Mouse (Mus musculus) stomach, embryonic 14.5 days (tissue): Measurements from ENCODE around the gene Armc9. TPM values are rescaled to one million over a fixed set of nuclear protein-coding genes. Genes with fewer than 3 reads are reported as not detected.

Experiments
- ATAC-seq: fragments of 200-750 bp; cut with Nextera tagmentation; 2 replicates; pipeline ENCODE4 v1.8.0; 2017; ENCODE audit warnings: low read depth, moderate TSS enrichment; ENCODE audit not compliant: insufficient number of reproducible peaks, insufficient read depth, low FRiP score
- H3K27ac ChIP-seq: fragments of 300-500 bp; sonication (generic); 2 replicates; pipeline ENCODE4 v1.5.1; 2014; ENCODE audit warnings: mild to moderate bottlenecking, low read length, moderate library complexity, mixed read lengths
- H3K27me3 ChIP-seq: fragments of 300-500 bp; sonication (generic); 2 replicates; pipeline ENCODE4 v1.6.1; 2014; ENCODE audit warnings: low read length, control low read depth, mixed read lengths; ENCODE audit not compliant: control insufficient read depth, insufficient read depth
- H3K36me3 ChIP-seq: fragments of 300-500 bp; sonication (generic); 2 replicates; pipeline ENCODE4 v1.6.1; 2014; ENCODE audit warnings: mild to moderate bottlenecking, control low read depth, low read length, moderate library complexity, mixed read lengths; ENCODE audit not compliant: control insufficient read depth, insufficient read depth
- H3K4me1 ChIP-seq: fragments of 300-500 bp; sonication (generic); 2 replicates; pipeline ENCODE4 v1.6.1; 2014; ENCODE audit warnings: low read length, control low read depth, mixed read lengths; ENCODE audit not compliant: control insufficient read depth, insufficient read depth
- H3K4me2 ChIP-seq: fragments of 300-500 bp; sonication (generic); replicated peaks from 2 replicates; pipeline ENCODE4 v1.6.1; 2014; ENCODE audit warnings: low read depth, low read length, control low read depth
- H3K4me3 ChIP-seq: fragments of 300-500 bp; sonication (generic); 2 replicates; pipeline ENCODE4 v1.5.1; 2014; ENCODE audit warnings: low read depth, low read length, control low read depth
- H3K9ac ChIP-seq: fragments of 300-500 bp; sonication (generic); replicated peaks from 2 replicates; pipeline ENCODE4 v1.6.1; 2014; ENCODE audit warnings: low read depth, mild to moderate bottlenecking, control low read depth, low read length, moderate library complexity, mixed read lengths
- H3K9me3 ChIP-seq: fragments of 300-500 bp; sonication (generic); 2 replicates; pipeline ENCODE4 v1.6.1; 2016; ENCODE audit warnings: low read depth, low read length, control low read depth; ENCODE audit not compliant: control insufficient read depth
- WGBS: fragments of 180-500 bp; shearing (Covaris S2); extraction: QIAGEN DNeasy Blood & Tissue Kit; methylation state at CpG from one replicate; pipeline ENCODE4 v1.1.7; 2014; 5-methylcytosine and 5-hydroxymethylcytosine counted together
- polyA plus RNA-seq: library from polyadenylated mRNA; unstranded; fragments of >200 nt; fragmentation: Nextera tagmentation; extraction: Ambion mirVana; gene quantifications from 2 replicates; pipeline ENCODE4 v1.2.1, GENCODE M21; 2014

Gene Armc9
- polyA plus RNA-seq, 1 experiment from 2014 or later, result 30.1 TPM

DNA sequence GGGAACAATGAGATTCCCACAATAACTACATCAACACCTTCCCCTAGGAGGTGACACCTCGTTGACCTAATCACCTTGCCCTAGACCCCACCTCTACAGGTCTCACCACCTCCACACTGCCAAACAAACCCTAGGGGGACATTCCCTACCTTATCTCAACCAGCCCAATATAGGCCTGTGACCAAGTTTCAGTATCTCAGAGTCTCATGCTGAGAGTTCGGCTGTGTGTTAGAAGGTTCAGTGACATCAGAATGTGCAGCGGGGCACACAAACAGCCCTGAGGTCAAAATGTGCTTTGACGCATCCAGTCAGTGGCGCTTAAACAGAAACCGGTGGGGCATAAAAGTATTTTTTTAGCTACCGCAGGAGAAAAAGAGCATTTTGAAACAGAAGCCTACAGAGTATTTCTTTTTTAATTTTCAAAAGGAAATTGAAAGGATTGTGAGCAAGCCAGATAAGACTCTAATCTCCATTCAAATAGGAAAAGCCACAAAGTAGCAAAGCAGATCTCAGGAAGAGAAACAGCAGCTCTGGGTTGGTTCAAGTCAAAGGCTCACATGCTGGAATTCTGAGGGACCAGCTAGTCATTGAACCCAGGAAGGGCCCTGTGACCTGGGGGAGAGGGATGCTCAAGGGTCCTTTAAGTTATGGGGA is 103.7 kb downstream of the Armc9 start:
- H3K4me1 ChIP-seq, result no peaks in the 10 kb centered on the region
- H3K4me3 ChIP-seq, result no peak overlapping the region
- no peaks in the 10 kb centered on the region for H3K36me3 ChIP-seq
- no peak overlapping the region for H3K4me2 ChIP-seq
- no peak overlapping the region for H3K9ac ChIP-seq
- no peaks in the 10 kb centered on the region for H3K27me3 ChIP-seq
- 83% methylated on average over 7 of the region's 7 CpGs for WGBS
- H3K27ac ChIP-seq, result no peak overlapping the region
- no peak for ATAC-seq
- H3K9me3 ChIP-seq, result no peaks in the 10 kb centered on the region

DNA sequence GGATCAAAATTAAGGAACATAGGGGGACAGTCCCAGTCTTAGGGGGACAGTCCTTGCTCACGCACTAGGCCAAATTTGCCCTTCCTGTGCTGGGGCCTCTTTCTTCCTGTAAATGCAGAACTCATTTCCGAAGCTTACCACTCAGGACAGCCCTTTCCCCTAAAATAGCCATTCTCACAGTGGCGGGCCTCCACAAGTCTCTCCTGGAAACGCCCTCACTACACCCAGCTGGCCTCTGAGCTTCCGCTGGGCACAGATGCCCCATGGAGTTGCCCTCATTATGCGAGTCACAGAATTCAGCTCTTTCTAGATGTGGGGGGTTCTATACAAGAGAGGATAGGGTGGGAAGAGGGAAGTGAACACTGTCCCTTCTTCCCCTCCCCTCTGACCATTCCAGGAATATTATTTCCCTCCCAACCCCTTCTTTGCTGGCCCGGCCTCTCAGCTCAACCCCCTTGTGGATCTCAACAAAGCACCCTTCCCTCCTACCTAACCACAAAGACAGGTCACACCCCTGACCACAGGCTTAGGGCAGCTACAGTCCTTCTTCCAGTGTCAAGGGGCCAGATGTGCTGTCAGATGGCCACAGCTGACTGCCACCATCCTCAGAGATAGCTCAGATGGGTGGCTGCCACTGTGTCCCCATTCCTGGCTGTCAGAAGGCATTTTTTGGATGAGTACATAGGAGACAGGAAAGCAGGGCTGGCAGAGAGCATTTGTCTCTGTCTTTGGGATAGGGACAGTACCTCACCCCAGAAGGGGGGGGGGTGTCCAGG is 109.2 kb downstream of the Armc9 start:
- Histone ChIP-seq H3K9me3 (no peaks in the 10 kb centered on the region), H3K4me1 (no peaks in the 10 kb centered on the region), H3K4me2 (no peak overlapping the region), H3K9ac (no peak overlapping the region), H3K27ac (no peak overlapping the region), H3K36me3 (no peaks in the 10 kb centered on the region), H3K27me3 (no peaks in the 10 kb centered on the region), H3K4me3 (no peak overlapping the region)
- peak; percentile 28; the same call in 1 of the 2 replicates for ATAC-seq
- 77% methylated on average over 7 of the region's 7 CpGs for WGBS

DNA sequence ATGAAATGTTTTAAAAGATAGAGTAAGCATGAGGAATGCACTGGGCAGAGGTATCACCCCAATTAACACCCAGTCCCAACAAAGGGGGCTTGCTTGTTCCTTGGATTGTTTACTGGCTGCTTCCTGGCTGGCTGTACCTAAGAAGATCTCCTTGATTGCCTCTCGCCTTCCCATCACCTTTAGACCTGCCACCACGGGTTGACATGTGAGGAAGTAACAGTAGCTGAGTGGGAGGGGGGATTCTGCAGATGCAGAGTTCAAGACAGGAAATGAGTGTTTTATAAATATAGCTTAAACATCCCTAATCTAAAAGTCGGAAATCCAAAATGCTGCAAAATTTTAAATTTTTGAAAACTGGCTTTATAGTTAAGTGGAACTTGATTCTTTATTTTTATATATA is 110.5 kb downstream of the Armc9 start:
- no peak overlapping the region for H3K4me2 ChIP-seq
- no peak overlapping the region for H3K27ac ChIP-seq
- no peak overlapping the region for H3K9ac ChIP-seq
- H3K36me3 ChIP-seq, result no peaks in the 10 kb centered on the region
- no peak overlapping the region for H3K4me3 ChIP-seq
- WGBS, result 38% methylated on average over 3 of the region's 3 CpGs
- no peak for ATAC-seq
- H3K4me1 ChIP-seq, result no peaks in the 10 kb centered on the region
- no peaks in the 10 kb centered on the region for H3K9me3 ChIP-seq
- H3K27me3 ChIP-seq, result no peaks in the 10 kb centered on the region

DNA sequence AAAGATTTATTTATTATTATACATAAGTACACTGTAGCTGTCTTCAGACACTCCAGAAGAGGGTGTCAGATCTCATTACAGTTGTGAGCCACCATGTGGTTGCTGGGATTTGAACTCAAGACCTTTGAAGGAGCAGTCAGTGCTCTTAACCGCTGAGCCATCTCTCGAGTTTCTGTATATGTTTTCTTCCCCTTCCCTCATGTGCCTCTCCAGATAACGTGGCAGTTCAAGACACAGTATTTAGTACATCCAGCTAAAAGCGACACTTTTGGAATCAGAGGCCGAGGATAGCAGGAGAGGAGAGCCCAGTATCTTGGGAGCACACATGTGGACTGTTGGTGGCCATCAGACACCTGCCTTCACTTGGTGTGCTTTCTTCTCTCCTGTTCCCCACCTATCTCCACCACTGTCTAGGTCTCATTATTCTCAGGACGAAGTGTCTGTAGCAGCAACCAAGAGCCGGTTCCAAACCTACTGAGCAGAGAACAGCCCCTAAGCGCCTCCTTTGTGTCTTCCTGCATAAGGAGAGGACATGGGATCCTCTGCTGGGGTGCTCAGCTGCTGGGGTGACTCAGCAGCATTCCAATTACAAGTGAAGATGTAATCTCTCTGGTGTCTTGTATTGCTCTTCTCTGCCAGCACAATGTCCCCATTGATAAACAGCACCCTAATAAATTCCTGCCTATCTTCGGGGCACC is 114.1 kb downstream of the Armc9 start:
- no peak for ATAC-seq
- H3K27ac ChIP-seq, result no peak overlapping the region
- WGBS, result 79% methylated on average over 9 of the region's 9 CpGs

DNA sequence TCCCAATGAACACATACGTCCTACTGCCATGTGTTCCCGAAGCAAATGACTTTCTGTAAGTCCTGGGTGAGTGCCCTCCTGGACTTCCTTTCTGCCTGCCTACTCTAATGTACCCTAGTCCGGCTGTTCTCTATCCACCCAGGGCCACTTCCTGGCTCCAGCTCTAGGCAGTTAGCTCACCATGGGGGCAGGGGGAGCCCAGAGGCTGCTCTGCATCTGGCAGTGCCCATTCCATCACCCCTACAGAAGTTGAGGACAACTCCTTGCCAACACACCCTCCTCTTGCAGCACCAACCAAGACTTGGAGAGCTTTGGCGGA is 114.6 kb downstream of the Armc9 start:
- H3K27me3 ChIP-seq, result no peaks in the 10 kb centered on the region
- no peaks in the 10 kb centered on the region for H3K36me3 ChIP-seq
- H3K4me2 ChIP-seq, result no peak overlapping the region
- H3K27ac ChIP-seq, result no peak overlapping the region
- no peak overlapping the region for H3K9ac ChIP-seq
- 67% methylated on average over 4 of the region's 4 CpGs for WGBS
- no peak overlapping the region for H3K4me3 ChIP-seq
- no peaks in the 10 kb centered on the region for H3K4me1 ChIP-seq
- no peak for ATAC-seq
- no peaks in the 10 kb centered on the region for H3K9me3 ChIP-seq

More for the DNA sequence above, 114.1 kb downstream of the Armc9 start:
- Histone ChIP-seq H3K9me3 (no peaks in the 10 kb centered on the region), H3K9ac (no peak overlapping the region), H3K36me3 (no peaks in the 10 kb centered on the region), H3K4me3 (no peak overlapping the region), H3K4me2 (no peak overlapping the region), H3K27me3 (no peaks in the 10 kb centered on the region), H3K4me1 (no peaks in the 10 kb centered on the region)

GRCm38 (mm10) chr1:86271707-86272106 is 117.1 kb downstream of the Armc9 start:
- Histone ChIP-seq H3K9me3 (no peaks in the 10 kb centered on the region), H3K4me3 (no peak overlapping the region), H3K4me1 (no peaks in the 10 kb centered on the region), H3K27ac (no peak overlapping the region), H3K4me2 (no peak overlapping the region), H3K36me3 (no peaks in the 10 kb centered on the region), H3K9ac (no peak overlapping the region), H3K27me3 (no peaks in the 10 kb centered on the region)
- ATAC-seq, result no peak
- WGBS, result 68% methylated on average over 6 of the region's 6 CpGs

DNA sequence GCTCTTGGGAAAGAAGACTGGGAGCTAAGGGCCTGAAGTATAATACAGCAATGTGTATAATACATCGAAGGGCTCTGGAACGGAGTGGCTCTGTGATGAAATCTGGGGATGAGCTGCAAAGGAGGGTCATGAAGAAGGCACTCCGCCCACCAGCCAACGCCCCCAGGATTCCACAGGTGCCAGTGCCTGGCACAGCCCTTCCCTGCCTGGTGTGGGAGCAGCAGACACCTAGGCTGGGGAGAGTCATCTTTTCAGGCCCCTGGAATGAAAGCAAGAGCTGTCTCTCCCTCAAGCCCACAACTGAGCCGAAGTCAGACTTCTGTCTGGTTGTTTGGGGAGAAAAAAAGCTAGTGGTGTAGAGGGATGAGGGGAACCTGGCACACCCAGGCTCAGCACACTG is 122.5 kb downstream of the Armc9 start:
- no peak for ATAC-seq

DNA sequence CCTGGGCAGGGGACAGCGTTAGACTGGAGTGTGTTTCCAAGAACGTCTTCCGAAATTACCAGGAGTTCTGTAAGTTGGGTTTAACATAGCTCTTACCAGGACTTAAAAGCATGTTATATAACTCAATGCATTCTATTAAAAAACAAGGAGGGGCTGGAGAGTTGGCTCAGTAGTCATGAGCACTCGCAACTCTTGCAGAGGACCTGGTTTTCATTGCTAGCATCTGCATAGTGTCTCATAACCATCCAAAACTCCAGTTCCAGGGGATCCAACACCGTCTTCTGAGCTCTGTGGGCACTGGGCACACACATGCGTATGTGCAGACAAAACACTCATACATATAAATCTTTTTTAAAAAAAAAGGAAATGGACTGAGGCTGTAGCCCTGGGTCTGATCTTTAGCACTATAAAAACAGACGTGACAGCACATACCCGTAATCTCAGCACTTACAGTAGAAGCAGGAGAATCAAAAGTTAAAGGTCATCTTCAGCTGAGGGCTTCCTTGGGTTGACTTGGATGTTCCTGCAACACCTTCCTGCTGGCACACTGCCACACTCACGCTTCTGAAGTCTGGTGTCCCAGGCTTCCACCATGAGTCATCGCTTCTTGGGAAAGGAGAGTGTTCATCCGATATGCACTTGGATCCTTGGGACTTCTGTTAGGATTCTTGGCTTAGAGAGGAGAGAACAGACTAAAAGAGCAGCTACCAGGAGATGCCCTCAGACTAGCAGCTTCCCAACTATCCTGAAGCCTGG is 127.4 kb downstream of the Armc9 start:
- no peak overlapping the region for H3K9ac ChIP-seq
- H3K27ac ChIP-seq, result no peak overlapping the region
- no peak overlapping the region for H3K4me2 ChIP-seq
- no peak overlapping the region for H3K4me3 ChIP-seq
- ATAC-seq, result no peak
- H3K27me3 ChIP-seq, result no peaks in the 10 kb centered on the region
- no peaks in the 10 kb centered on the region for H3K4me1 ChIP-seq
- 79% methylated on average over 11 of the region's 11 CpGs for WGBS
- no peaks in the 10 kb centered on the region for H3K36me3 ChIP-seq
- no peaks in the 10 kb centered on the region for H3K9me3 ChIP-seq

More for the DNA sequence above, 122.5 kb downstream of the Armc9 start:
- Histone ChIP-seq H3K4me3 (no peak overlapping the region), H3K9ac (no peak overlapping the region), H3K4me2 (no peak overlapping the region), H3K4me1 (no peaks in the 10 kb centered on the region), H3K9me3 (no peaks in the 10 kb centered on the region), H3K27me3 (no peaks in the 10 kb centered on the region), H3K27ac (peak overlapping the region; percentile 15; the same call in 1 of the 2 replicates), H3K36me3 (no peaks in the 10 kb centered on the region)
- WGBS, result 84% methylated on average over 5 of the region's 5 CpGs
